9 mouse cellular contexts compared by ENCODE assay signal in the genomic region with DNA sequence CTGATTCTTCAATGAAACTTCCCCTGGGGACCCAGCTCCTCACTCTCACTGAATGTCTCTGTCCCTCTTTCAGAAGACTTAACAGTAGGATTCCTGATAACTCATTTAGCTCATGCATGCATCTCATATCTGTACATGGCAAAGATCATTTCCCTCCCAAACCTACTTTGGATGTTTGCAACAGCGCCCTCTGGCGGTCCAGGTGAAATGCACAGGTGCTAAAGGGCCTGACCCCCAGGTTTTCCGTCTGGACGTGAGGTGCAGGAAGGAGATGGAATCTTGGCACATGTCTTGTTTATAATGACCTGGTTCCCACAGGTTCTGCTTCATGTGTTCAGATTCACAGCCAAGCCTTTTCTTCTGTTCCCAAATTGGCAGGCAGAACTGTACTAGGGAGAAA. TPM values are rescaled to one million over a fixed set of nuclear protein-coding genes. Genes with fewer than 3 reads are reported as not detected.
A peak's percentile ranks its signal among the peaks of the same experiment; 100 is the strongest.
DNase-seq lines count a peak whose midpoint lies in the region; ATAC-seq lines count a peak whose summit lies in the region.
"Had no signal": no experiment of that assay in that cellular context is flagged by ENCODE, and none has a peak within 500 bp of the region (broad histone marks: within the 10 kb centered on the region; RNA-seq: fewer than 3 reads in every experiment).

No protein-coding gene starts in this region.

- H3K4me3 ChIP-seq in hindbrain, embryonic 14.5 days (replicated peaks; ENCODE audit: low read length): no peak overlapping the region
- no peak overlapping the region for H3K4me3 ChIP-seq in hindbrain, embryonic 16.5 days (ENCODE audit: low read length)
- H3K4me3 ChIP-seq in liver, embryonic 13.5 days (replicated peaks): no peak overlapping the region

- DNase-seq in hindbrain, embryonic 14.5 days (ENCODE audit: low spot score): peak; percentile 76
- peak; percentile 37 for DNase-seq in MEL-GATA-1-ER (ENCODE audit: extremely low read depth, low read depth)
- peak; percentile 90 for DNase-seq in cerebellum, adult 9-10 months
- DNase-seq in heart, postnatal 4 days: peak; percentile 78
- peak; percentile 72 for DNase-seq in liver, embryonic 13.5 days
- DNase-seq in right cerebral cortex, adult 18-20 months: peak; percentile 50
- DNase-seq in urinary bladder, adult 2 months (ENCODE audit: low spot score): peak; percentile 67

- no peak overlapping the region for H3K4me2 ChIP-seq in hindbrain, embryonic 14.5 days (replicated peaks)
- H3K4me2 ChIP-seq in hindbrain, embryonic 16.5 days (ENCODE audit: low read length): no peak overlapping the region
- H3K4me2 ChIP-seq in liver, embryonic 13.5 days: peak overlapping the region; percentile 50

- H3K4me1 ChIP-seq in hindbrain, embryonic 14.5 days (replicated peaks; ENCODE audit: control insufficient read depth, insufficient read depth, low read length): peaks cover 8% of the 10 kb centered on the region
- H3K4me1 ChIP-seq in hindbrain, embryonic 16.5 days (ENCODE audit: control insufficient read depth, insufficient read depth, low read depth, low read length): peaks cover 4% of the 10 kb centered on the region
- H3K4me1 ChIP-seq in liver, embryonic 13.5 days (replicated peaks): peaks cover 57% of the 10 kb centered on the region

- no peak overlapping the region for H3K9ac ChIP-seq in hindbrain, embryonic 14.5 days
- no peak overlapping the region for H3K9ac ChIP-seq in hindbrain, embryonic 16.5 days (ENCODE audit: low read depth, low read length)
- H3K9ac ChIP-seq in liver, embryonic 13.5 days: 0 out of 2 replicates have a peak overlapping the region, but pooled peaks have one; percentile 11

- no peak for ATAC-seq in hindbrain, embryonic 14.5 days (ENCODE audit: low FRiP score)
- ATAC-seq in hindbrain, embryonic 16.5 days: no peak
- no peak for ATAC-seq in liver, embryonic 13.5 days (ENCODE audit: low read depth)

- H3K27me3 ChIP-seq in hindbrain, embryonic 14.5 days (ENCODE audit: control insufficient read depth, insufficient read depth, low read length): peaks cover 10% of the 10 kb centered on the region
- H3K27me3 ChIP-seq in hindbrain, embryonic 16.5 days (replicated peaks; ENCODE audit: control insufficient read depth, insufficient read depth, low read length): no peaks in the 10 kb centered on the region
- H3K27me3 ChIP-seq in liver, embryonic 13.5 days: peaks cover 25% of the 10 kb centered on the region

- H3K36me3 ChIP-seq in hindbrain, embryonic 14.5 days (replicated peaks; ENCODE audit: control insufficient read depth, insufficient read depth): no peaks in the 10 kb centered on the region
- H3K36me3 ChIP-seq in hindbrain, embryonic 16.5 days (ENCODE audit: control insufficient read depth, insufficient read depth, low read length): no peaks in the 10 kb centered on the region
- H3K36me3 ChIP-seq in liver, embryonic 13.5 days: no peaks in the 10 kb centered on the region

- no peak overlapping the region for H3K27ac ChIP-seq in hindbrain, embryonic 14.5 days
- no peak overlapping the region for H3K27ac ChIP-seq in hindbrain, embryonic 16.5 days (ENCODE audit: low read depth, low read length)
- no peak overlapping the region for H3K27ac ChIP-seq in liver, embryonic 13.5 days
- H3K27ac ChIP-seq: macrophage had no signal

- 2% methylated on average over 4 of the region's 4 CpGs for WGBS in hindbrain, embryonic 14.5 days
- WGBS in hindbrain, embryonic 16.5 days: 6% methylated on average over 4 of the region's 4 CpGs
- 3% methylated on average over 4 of the region's 4 CpGs for WGBS in liver, embryonic 13.5 days (ENCODE audit: insufficient replicate concordance)

- no peaks in the 10 kb centered on the region for H3K9me3 ChIP-seq in hindbrain, embryonic 14.5 days (ENCODE audit: control insufficient read depth, low read length)
- H3K9me3 ChIP-seq in hindbrain, embryonic 16.5 days (ENCODE audit: control insufficient read depth, low read length): no peaks in the 10 kb centered on the region
- H3K9me3 ChIP-seq in liver, embryonic 13.5 days (replicated peaks): no peaks in the 10 kb centered on the region

RNA-seq across cellular contexts. Expression of gene Bdh1, which starts 3.4 kb away (rescaled TPM):
- 92.7 and 118 TPM in 2 replicates for polyA plus RNA-seq in hindbrain, embryonic 14.5 days (2014; fragmentation: Nextera tagmentation; extraction: Ambion mirVana)
- polyA plus RNA-seq in hindbrain, embryonic 16.5 days (2015; fragmentation: Nextera tagmentation; extraction: Ambion mirVana): 141 and 145 TPM in 2 replicates
- total RNA-seq in heart, postnatal 4 days (2021): 1 to 10 TPM in 1 of 2 experiments, under 1 TPM in 1; 0.81 to 1.0 TPM
- 56.7 and 61.3 TPM in 2 replicates for polyA plus RNA-seq in liver, embryonic 13.5 days (2015; fragmentation: Nextera tagmentation; extraction: Ambion mirVana)
- 170 and 177 TPM in 2 replicates for polyA plus RNA-seq in urinary bladder, adult 2 months (2012; rRNA removed)

Comparison
In these comparisons a context has a peak if more than half of its experiments do, and no peak if none do; other contexts are left out.
1. DNase-seq: peak in every context shown above with its lines; median percentile 90 in cerebellum, adult 9-10 months; 78 in heart, postnatal 4 days; 76 in hindbrain, embryonic 14.5 days; 72 in liver, embryonic 13.5 days; 67 in urinary bladder, adult 2 months; 50 in right cerebral cortex, adult 18-20 months; 37 in MEL-GATA-1-ER.